Mouse (Mus musculus) duodenum, adult 2 months (tissue): ENCODE measurements around the gene Atm. TPM values are rescaled to one million over a fixed set of nuclear protein-coding genes. Genes with fewer than 3 reads are reported as not detected.

Source experiments
- polyA plus RNA-seq: library from polyadenylated mRNA; depleted of rRNA; stranded (reverse); fragments of >200 nt; gene quantifications from 2 replicates; pipeline ENCODE4 v1.2.3, GENCODE M21; 2012; ENCODE audit warnings: low replicate concordance; rRNA removed

Gene Atm
- 0.01 and 0.21 TPM in 2 replicates for polyA plus RNA-seq

GRCm38 (mm10) chr9:53536558-53537320 lies at the start of gene Atm, which contains the start of gene Npat:
Atm (minus strand) TSS chr9:53536740.
Npat (plus strand) TSS chr9:53537047.

DNA sequence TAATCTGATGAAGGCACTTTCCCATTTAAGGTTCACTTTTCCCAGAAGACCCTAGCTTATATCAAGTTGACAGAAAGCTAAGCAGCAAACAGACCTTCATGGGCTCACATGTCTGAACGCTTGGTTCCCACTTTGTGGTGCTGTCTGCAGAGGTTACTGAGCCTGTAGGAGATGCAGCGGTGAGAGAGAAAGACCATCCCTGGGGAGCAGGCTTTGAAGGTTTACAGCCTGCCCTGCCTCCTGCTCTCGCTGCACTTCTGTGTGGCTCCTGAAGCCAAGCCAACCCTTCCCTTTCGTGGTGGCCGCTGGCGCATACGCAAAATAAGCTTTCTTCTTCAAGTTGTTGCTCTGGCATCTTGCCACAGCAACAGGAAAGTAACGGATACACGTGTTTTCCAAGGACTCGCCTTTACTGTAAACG lies 134.2 kb downstream of the Atm start, which contains the start of gene 4930550C14Rik:
TSS of gene 4930550C14Rik (plus strand) at position 35 of the 421 bp plus-strand sequence.

Other genes with a start within 250 kb of the Atm start
- 0.45 and 0.70 TPM in 2 replicates for gene Exph5, start 235.1 kb downstream of the Atm start, polyA plus RNA-seq
- gene Kdelc2, start 152.7 kb downstream of the Atm start, polyA plus RNA-seq = 3.6 and 3.9 TPM in 2 replicates
- gene 4930550C14Rik, start 134.4 kb downstream of the Atm start, polyA plus RNA-seq = 0.97 TPM in 1 of 2 replicates, not detected in the other
- 0.12 and 0.42 TPM in 2 replicates for gene Npat, start 307 bp upstream of the Atm start, polyA plus RNA-seq
- gene Acat1, start 73.6 kb upstream of the Atm start, polyA plus RNA-seq = 15.3 and 16.1 TPM in 2 replicates
- 0.98 and 2.2 TPM in 2 replicates for gene Cul5, start 133.3 kb upstream of the Atm start, polyA plus RNA-seq
- gene Rab39, start 169.5 kb upstream of the Atm start, polyA plus RNA-seq = 0.04 TPM in 1 of 2 replicates, not detected in the other
- 27.9 and 29.0 TPM in 2 replicates for gene Slc35f2, start 234.8 kb upstream of the Atm start, polyA plus RNA-seq